Mouse (Mus musculus) E14TG2a.4 (cell line): Measurements from ENCODE around the gene Dnajb11.

Experiments
- H3K27me3 ChIP-seq: 2 replicates; pipeline ENCODE4 v1.6.1; 2014; ENCODE audit warnings: low read length, control low read depth; ENCODE audit not compliant: insufficient read depth
- H3K36me3 ChIP-seq: 2 replicates; pipeline ENCODE4 v1.6.1; 2014; ENCODE audit warnings: low read length, control low read depth; ENCODE audit not compliant: insufficient read depth
- H3K4me1 ChIP-seq: replicated peaks from 2 replicates; pipeline ENCODE4 v1.6.1; 2014; ENCODE audit warnings: low read depth, low read length, control low read depth
- H3K4me3 ChIP-seq: replicated peaks from 2 replicates; pipeline ENCODE4 v1.5.1; 2014; ENCODE audit warnings: mild to moderate bottlenecking, low read length
- H3K9me3 ChIP-seq: 2 replicates; pipeline ENCODE4 v1.6.1; 2014; ENCODE audit warnings: low read length, control low read depth
- CTCF ChIP-seq: conservative IDR thresholded peaks from 2 replicates; pipeline ENCODE4 v1.5.1; 2014; ENCODE audit warnings: low read length
- NANOG ChIP-seq: IDR thresholded peaks from 2 replicates; pipeline ENCODE4 v1.6.1; 2014; ENCODE audit warnings: borderline replicate concordance, low read length, mixed read lengths
- POU5F1 ChIP-seq: IDR thresholded peaks from 2 replicates; pipeline ENCODE4 v1.6.1; 2014; ENCODE audit warnings: low read length, borderline replicate concordance

Gene Dnajb11

DNA sequence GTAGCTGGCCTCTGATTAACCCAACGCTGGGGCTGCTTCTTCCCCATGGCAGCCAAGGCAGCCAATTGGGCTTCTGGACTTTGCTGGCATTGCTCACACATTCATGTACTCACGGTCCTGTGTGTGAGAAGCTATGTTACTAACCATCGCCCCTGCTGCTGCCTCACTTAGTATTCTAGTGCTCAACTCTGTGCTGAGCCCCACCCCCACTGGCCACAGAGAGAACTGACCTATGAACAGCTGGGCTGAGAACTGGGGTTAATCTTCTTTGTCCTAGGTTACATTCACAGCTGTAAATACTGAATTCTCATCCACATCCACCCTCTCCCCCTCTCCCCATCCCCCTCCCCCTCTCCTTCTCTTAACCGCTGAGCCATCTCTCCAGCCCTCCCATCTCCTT lies 31.2 kb downstream of the Dnajb11 start:
- peaks cover 20% of the 10 kb centered on the region for H3K4me1 ChIP-seq

DNA sequence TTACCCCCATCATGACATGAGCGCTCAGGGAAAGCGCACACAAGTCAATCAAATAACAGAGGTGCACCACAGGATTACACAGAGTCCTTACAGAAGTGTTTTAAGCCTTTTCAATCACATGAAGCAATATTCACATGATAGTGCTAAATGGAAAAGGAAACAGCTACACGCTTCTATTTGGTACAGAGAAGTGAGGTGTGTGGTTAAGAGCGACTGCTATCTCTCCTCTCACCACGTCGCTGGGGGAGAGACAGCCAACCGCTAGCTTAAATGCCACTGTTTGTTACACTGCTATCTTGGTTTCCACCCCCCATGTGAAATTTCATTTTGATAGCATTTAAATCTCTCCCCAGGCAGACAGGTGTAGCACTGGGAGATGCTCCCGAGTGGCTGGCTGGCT lies 32.1 kb downstream of the Dnajb11 start:
- Histone ChIP-seq H3K9me3 (no peaks in the 10 kb centered on the region), H3K4me1 (peaks cover 27% of the 10 kb centered on the region), H3K27me3 (peaks cover 50% of the 10 kb centered on the region), H3K4me3 (no peak overlapping the region), H3K36me3 (no peaks in the 10 kb centered on the region)
- TF ChIP-seq NANOG (no peak), POU5F1 (no peak), CTCF (no peak)

More for the DNA sequence above, 31.2 kb downstream of the Dnajb11 start:
- H3K9me3 ChIP-seq, result no peaks in the 10 kb centered on the region
- H3K27me3 ChIP-seq, result peaks cover 49% of the 10 kb centered on the region
- H3K36me3 ChIP-seq, result no peaks in the 10 kb centered on the region
- TF ChIP-seq NANOG, result no peak
- TF ChIP-seq CTCF, result no peak
- no peak for TF ChIP-seq POU5F1
- H3K4me3 ChIP-seq, result no peak overlapping the region

DNA sequence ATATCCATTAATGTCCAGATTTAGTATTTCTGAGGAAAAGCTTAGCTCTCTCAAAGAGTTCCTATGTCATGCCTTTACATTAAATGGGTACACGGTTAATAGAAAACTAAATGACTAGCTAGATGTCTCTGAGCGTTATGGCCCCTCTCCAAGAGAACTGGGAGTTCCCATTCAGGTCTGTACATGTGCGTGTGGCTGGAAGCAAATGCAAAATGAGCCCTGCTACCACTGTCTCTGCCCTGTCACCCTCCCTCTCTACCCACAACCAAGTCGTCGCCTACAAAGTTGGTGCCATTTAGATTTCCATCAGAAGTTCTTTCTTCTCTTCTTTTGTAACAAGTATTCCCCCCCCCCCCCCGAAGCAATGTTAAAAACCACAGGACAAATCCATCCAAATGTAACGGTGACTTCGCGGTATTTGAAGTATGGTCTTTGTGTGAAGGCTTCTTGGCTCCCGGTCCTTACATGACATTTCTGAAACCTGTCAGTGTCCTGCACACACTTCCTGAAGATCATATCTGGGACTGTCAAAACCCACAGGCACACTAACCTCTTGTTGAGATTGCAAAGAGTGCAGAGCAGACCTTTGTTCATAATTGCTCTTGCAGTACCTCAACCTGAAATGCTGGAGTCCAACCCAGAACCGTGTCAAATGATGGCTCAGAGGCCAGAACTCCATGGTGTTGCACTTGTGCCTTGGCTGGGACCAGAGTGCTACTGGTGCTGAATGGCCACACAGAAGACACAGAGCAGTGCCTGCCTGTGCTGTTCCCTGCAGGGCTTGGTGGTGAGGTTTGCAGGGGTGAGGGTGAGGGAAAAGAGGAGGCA lies 33.3 kb downstream of the Dnajb11 start, which contains the start of gene Ahsg:
Ahsg (plus strand) TSS at position 595 of the 828 bp plus-strand sequence.
- Histone ChIP-seq H3K27me3 (peaks cover 56% of the 10 kb centered on the region), H3K36me3 (no peaks in the 10 kb centered on the region), H3K4me3 (no peak within 1 kb of the TSS), H3K9me3 (no peaks in the 10 kb centered on the region), H3K4me1 (peaks cover 22% of the 10 kb centered on the region)
- TF ChIP-seq NANOG (no peak), CTCF (no peak), POU5F1 (no peak)

DNA sequence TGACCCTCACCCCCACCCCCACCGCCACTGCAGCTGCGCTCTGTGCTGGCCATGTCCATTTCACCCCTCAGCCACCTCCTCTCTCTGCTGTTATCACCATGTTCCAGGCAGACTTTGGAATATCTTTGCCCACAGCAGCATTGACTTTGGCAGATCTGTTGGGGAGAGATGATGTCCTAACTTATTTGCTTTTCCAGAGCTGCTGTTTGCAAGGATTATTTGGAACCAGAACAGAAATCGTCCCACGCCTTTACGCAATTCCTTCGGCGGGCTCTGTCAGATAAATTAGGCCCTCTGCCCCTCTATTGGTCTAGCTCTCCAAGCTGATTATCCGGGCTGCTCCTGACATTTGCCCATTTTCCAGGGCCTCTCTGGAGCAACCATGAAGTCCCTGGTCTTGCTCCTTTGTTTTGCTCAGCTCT lies 34.1 kb downstream of the Dnajb11 start:
- Histone ChIP-seq H3K9me3 (no peaks in the 10 kb centered on the region), H3K4me1 (peaks cover 15% of the 10 kb centered on the region; the same call in 1 of the 2 replicates), H3K27me3 (peaks cover 60% of the 10 kb centered on the region), H3K36me3 (no peaks in the 10 kb centered on the region), H3K4me3 (no peak overlapping the region)
- TF ChIP-seq POU5F1, result no peak
- no peak for TF ChIP-seq NANOG
- TF ChIP-seq CTCF, result no peak

DNA sequence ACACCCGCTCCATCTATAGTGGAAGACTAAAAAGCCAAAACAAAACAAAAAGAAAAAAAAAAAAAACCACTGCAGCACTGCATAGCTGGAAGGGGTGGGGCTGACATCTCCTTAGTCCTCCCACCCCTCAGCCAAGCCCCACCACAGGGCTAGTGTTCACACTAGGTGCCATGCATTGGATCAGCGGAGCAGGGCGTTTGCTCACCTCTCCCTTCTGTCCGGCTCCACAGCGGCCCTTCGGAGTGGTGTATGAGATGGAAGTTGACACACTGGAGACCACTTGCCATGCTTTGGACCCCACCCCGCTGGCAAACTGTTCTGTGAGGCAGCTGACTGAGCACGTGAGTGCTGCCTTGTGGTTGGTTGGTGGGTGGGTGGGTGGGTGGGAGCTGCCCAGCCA lies 36.5 kb downstream of the Dnajb11 start:
- Histone ChIP-seq H3K36me3 (no peaks in the 10 kb centered on the region), H3K9me3 (no peaks in the 10 kb centered on the region), H3K4me3 (no peak overlapping the region), H3K27me3 (peaks cover 60% of the 10 kb centered on the region), H3K4me1 (peaks cover 15% of the 10 kb centered on the region; the same call in 1 of the 2 replicates)
- no peak for TF ChIP-seq POU5F1
- TF ChIP-seq CTCF, result no peak
- no peak for TF ChIP-seq NANOG

DNA sequence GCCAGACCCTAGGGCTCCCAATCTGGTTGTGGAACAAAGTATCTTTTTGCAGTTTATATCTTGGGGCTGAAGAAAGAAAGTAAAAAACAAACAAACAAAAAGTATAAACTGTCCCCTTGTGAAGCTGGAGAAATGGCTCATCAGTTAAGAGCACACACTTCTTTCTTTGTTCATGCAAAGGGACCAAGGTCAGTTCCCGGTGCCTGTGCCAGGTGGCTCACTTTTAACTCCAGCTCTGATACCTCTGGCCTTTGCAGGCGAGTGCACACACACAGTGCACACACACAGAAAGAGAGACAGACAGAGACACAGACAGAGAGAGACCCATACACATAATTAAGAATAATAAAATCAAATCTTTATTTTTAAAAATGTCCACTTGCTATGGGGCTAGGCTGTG lies 39.0 kb downstream of the Dnajb11 start:
- Histone ChIP-seq H3K36me3 (no peaks in the 10 kb centered on the region), H3K4me3 (no peak overlapping the region), H3K4me1 (peaks cover 15% of the 10 kb centered on the region; the same call in 1 of the 2 replicates), H3K27me3 (peaks cover 48% of the 10 kb centered on the region), H3K9me3 (no peaks in the 10 kb centered on the region)
- no peak for TF ChIP-seq NANOG
- TF ChIP-seq CTCF, result no peak
- TF ChIP-seq POU5F1, result no peak

DNA sequence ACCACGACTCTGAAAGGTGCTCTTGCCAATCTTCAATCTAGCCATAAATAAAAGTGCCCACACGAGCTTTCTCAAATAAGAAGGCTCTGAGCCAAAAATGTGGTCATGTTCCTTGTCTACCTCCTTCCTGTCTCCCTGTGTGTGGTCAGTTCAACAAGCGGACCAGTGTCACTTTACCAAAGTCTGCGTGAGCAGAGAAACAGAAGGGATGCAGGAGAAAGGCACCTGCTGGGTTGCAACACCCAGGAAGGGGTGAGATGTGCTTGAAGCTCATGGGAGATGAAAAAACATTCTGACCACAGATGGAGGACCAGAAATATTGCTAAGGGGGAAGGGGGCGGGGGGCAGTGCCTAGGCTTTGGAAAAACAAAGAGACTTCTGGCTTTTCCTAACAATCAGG lies 41.7 kb downstream of the Dnajb11 start:
- Histone ChIP-seq H3K4me3 (no peak overlapping the region), H3K27me3 (peaks cover 31% of the 10 kb centered on the region), H3K36me3 (no peaks in the 10 kb centered on the region), H3K9me3 (no peaks in the 10 kb centered on the region), H3K4me1 (peaks cover 9% of the 10 kb centered on the region)
- TF ChIP-seq CTCF (no peak), NANOG (no peak), POU5F1 (no peak)

DNA sequence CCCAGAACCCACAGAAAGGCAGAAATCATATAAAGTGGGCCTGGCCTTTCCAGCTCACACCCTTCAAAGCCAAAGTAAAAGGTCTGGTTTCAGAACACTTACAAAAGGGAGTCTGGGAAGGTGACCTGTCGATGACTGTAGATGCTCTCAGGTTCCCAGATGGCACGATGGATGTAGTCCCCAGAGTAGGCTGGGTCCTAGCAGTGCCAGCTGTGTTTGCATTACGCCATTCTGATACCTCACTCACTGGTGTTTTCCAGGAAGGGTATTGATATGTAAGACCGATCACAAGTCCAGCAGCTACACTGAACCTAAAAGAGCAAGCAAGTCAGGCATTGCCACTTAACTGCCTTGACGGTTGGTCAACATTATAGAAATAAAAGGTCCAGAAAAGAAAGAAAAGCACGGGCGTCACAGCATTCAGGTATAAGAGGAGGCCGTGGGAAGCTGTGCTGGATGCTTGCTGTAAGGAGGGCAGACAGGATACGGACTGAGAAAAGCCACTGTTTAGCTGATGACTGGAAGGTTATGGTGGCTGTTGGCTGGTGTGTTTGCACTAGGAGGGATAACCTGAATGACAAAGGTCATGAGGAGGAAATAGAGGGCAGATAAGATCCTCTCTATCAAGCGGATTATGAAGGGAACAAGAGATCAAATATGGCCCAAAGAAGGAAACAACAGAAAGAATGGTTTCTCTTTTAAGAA lies 42.4 kb downstream of the Dnajb11 start:
- no peak overlapping the region for H3K4me3 ChIP-seq
- H3K27me3 ChIP-seq, result peaks cover 24% of the 10 kb centered on the region
- H3K4me1 ChIP-seq, result peaks cover 8% of the 10 kb centered on the region
- TF ChIP-seq NANOG (no peak), CTCF (no peak), POU5F1 (no peak)
- no peaks in the 10 kb centered on the region for H3K9me3 ChIP-seq
- H3K36me3 ChIP-seq, result no peaks in the 10 kb centered on the region
